Mouse (Mus musculus): Measurements from ENCODE around the gene Itpkb. TPM values are rescaled to one million over a fixed set of nuclear protein-coding genes. Genes with fewer than 3 reads are reported as not detected.

The Itpkb gene
- polyA plus RNA-seq, 1 experiment from 2014 or later: 63.0 TPM

- Histone ChIP-seq H3K27ac (peak overlapping the region; percentile 49; the same call in 1 of the 2 replicates), H3K36me3 (ENCODE audit: inconsistent target) (peaks cover 13% of the 10 kb centered on the region; the same call in 1 of the 2 replicates), H3K4me3 (ENCODE audit: inconsistent target) (no peak overlapping the region), H3K79me2 (ENCODE audit: inconsistent target) (peaks cover 33% of the 10 kb centered on the region)
- WGBS (ENCODE audit: missing documents): 53% methylated on average over 12 of the region's 12 CpGs
These were observed 1.3 kb upstream of the Itpkb start for GRCm38 (mm10) chr1:180328794-180329665.

GRCm38 (mm10) chr1:180329706-180330105 is 579 bp upstream of the Itpkb start:
- H3K79me2 ChIP-seq (ENCODE audit: inconsistent target): peaks cover 40% of the 10 kb centered on the region
- peak overlapping the region; percentile 49 for H3K27ac ChIP-seq
- no peak overlapping the region for H3K4me3 ChIP-seq (ENCODE audit: inconsistent target)
- 19% methylated on average over 6 of the region's 6 CpGs for WGBS (ENCODE audit: missing documents)
- peaks cover 13% of the 10 kb centered on the region; the same call in 1 of the 2 replicates for H3K36me3 ChIP-seq (ENCODE audit: inconsistent target)

DNA sequence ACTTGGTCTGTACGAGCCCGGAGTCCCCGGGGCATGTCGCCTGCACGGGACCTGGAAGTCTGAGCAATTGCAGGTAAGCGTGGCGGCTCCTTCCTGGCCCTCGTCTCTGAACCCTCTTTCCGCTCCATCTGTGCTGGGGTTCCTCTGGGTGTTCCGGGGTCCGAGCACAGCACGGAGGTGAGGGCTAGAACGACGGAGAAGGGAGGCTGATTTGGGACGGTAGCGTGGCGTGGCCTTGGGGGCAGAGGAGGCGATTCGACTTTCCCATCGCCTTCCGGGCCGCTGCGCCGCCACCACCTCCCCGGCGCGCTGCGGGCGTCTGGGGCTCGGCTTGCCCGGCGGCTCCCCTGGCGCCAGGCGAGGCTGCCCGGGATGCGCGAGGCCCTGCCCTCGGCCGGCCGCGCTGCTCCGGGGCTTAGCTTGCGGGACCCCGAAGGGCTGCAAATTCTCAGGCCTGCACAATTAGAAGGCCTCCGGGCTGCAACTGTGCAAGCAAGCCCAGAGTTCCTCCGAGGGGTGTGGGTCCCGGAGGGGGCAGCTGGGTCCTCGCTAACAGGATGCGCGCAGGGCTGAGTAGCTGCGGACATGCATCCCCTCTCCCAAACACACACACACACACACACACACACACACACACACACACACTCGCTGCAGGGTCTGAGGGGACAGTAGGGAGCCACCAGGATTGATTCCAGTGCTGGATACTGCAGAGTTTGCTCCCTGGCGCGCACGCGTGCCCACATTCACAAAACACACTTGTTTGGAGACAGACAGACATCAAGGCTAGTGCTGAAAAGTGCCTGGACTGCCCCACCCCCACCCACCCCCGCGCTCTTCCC is 641 bp downstream of the Itpkb start:
- Histone ChIP-seq H3K36me3 (ENCODE audit: inconsistent target) (peaks cover 13% of the 10 kb centered on the region; the same call in 1 of the 2 replicates), H3K27ac (peak overlapping the region; percentile 92), H3K79me2 (ENCODE audit: inconsistent target) (peaks cover 52% of the 10 kb centered on the region), H3K4me3 (ENCODE audit: inconsistent target) (peak overlapping the region; percentile 85)
- under 1% methylated on average over 55 of the region's 58 CpGs for WGBS (ENCODE audit: missing documents)

GRCm38 (mm10) chr1:180331546-180332075 is 1.3 kb downstream of the Itpkb start:
- WGBS (ENCODE audit: missing documents): 3% methylated on average over 21 of the region's 21 CpGs
- peaks cover 19% of the 10 kb centered on the region; the same call in 1 of the 2 replicates for H3K36me3 ChIP-seq (ENCODE audit: inconsistent target)
- peaks cover 59% of the 10 kb centered on the region for H3K79me2 ChIP-seq (ENCODE audit: inconsistent target)
- H3K27ac ChIP-seq: peak overlapping the region; percentile 47
- peak overlapping the region; percentile 85 for H3K4me3 ChIP-seq (ENCODE audit: inconsistent target)

GRCm38 (mm10) chr1:180332076-180332927 is 2.0 kb downstream of the Itpkb start:
- peak overlapping the region; percentile 85 for H3K4me3 ChIP-seq (ENCODE audit: inconsistent target)
- peaks cover 19% of the 10 kb centered on the region; the same call in 1 of the 2 replicates for H3K36me3 ChIP-seq (ENCODE audit: inconsistent target)
- whole genome bisulfite sequencing (ENCODE audit: missing documents): 30% methylated on average over 71 of the region's 72 CpGs
- no peak overlapping the region for H3K27ac ChIP-seq
- peaks cover 66% of the 10 kb centered on the region for H3K79me2 ChIP-seq (ENCODE audit: inconsistent target)

DNA sequence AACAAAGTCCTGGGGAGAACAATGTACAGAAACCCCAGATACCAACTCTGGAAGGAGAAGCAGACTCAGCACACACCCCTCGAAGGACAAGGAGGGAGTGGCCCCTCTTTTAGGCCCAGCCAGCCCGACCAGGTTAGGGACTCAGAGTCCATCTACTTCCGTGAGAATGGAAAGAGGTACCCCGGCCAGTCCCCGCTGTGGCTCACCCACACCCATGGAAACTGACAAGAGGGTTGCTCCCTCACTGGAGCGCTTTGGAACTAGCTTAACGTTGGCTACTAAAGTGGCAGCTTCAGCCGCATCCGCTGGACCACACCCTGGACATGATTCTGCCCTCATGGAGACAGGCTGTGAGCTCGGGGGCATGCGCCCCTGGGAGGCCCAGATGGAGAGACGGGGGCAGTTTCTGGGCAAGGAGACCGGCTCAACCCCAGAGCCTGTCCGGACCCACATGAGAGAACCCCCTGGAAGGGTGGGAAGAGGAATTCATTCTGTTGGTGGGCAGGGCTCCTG is 2.7 kb downstream of the Itpkb start:
- 87% methylated on average over 14 of the region's 14 CpGs for WGBS (ENCODE audit: missing documents)
- Histone ChIP-seq H3K27ac (no peak overlapping the region), H3K79me2 (ENCODE audit: inconsistent target) (peaks cover 73% of the 10 kb centered on the region), H3K4me3 (ENCODE audit: inconsistent target) (no peak overlapping the region), H3K36me3 (ENCODE audit: inconsistent target) (peaks cover 21% of the 10 kb centered on the region; the same call in 1 of the 2 replicates)

- Histone ChIP-seq H3K4me3 (ENCODE audit: inconsistent target) (no peak overlapping the region), H3K27ac (no peak overlapping the region), H3K79me2 (ENCODE audit: inconsistent target) (peaks cover 79% of the 10 kb centered on the region), H3K36me3 (ENCODE audit: inconsistent target) (peaks cover 27% of the 10 kb centered on the region; the same call in 1 of the 2 replicates)
- 90% methylated on average over 6 of the region's 6 CpGs for WGBS (ENCODE audit: missing documents)
These were observed 3.3 kb downstream of the Itpkb start for GRCm38 (mm10) chr1:180333588-180333987.

GRCm38 (mm10) chr1:180334541-180334940 is 4.3 kb downstream of the Itpkb start:
- Histone ChIP-seq H3K27ac (no peak overlapping the region), H3K36me3 (ENCODE audit: inconsistent target) (peaks cover 29% of the 10 kb centered on the region; the same call in 1 of the 2 replicates), H3K4me3 (ENCODE audit: inconsistent target) (no peak overlapping the region), H3K79me2 (ENCODE audit: inconsistent target) (peaks cover 88% of the 10 kb centered on the region)
- WGBS (ENCODE audit: missing documents): 92% methylated on average over 6 of the region's 6 CpGs

DNA sequence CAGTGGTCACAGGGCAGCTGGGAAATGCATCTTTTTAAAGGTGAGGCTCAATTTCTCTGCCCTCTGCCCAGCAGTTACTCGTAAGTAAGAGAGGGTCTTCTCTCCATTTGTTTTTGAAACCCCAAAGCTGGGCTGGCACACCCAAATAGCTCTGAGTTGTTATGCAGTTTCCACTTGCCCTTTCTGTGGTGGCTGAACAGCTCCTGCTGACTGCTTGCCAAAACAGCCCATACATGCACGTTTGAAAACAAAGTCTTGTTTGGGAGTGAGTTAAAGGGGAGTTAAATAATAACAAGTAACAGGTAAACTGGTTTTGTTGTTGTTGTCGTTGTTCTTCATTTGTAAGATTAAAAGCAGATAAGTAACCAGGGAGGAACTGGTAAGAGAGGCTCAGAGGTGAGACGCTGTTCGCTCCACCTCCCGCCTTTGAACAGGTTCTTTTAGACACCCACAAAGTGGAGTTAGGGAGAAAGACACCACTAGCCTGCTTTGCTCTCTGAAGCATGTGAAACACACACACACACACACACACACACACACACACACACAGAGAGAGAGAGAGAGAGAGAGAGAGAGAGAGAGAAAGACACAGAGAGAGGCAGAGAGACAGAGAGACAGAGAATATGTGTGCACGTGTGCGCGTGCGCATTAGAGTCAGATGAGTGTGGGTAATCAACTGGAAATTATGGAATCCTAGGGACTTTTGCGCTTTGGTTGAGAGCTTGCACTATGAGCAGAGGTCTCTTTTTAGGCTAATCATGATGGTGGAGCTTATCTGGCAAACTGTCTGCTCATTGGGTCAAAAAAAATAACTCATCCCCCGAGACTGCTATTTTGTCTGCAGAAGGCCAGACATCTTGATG is 5.5 kb downstream of the Itpkb start:
- Histone ChIP-seq H3K79me2 (ENCODE audit: inconsistent target) (peaks cover 97% of the 10 kb centered on the region), H3K36me3 (ENCODE audit: inconsistent target) (peaks cover 29% of the 10 kb centered on the region; the same call in 1 of the 2 replicates), H3K27ac (no peak overlapping the region), H3K4me3 (ENCODE audit: inconsistent target) (no peak overlapping the region)
- 75% methylated on average over 12 of the region's 12 CpGs for WGBS (ENCODE audit: missing documents)

DNA sequence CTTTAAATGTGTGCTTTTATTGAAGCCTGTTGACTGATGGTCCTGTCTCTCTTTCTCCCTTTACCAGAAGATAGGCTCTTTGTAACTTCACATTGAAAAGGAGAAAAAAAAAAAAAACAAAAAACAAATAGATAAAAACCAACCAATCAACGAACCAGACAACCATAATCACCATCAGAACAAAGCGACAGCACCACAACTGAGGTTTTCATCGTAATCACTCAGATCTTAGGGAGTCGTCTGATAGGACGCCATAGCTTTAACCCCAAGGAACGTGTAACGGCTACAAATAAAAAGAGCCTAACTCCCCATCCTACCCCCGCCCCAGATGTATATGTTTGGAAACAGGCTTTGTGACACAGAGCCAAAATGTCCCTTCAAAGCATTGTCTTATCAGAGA is 8.1 kb downstream of the Itpkb start:
- Histone ChIP-seq H3K79me2 (ENCODE audit: inconsistent target) (peaks cover 97% of the 10 kb centered on the region), H3K36me3 (ENCODE audit: inconsistent target) (peaks cover 21% of the 10 kb centered on the region; the same call in 1 of the 2 replicates), H3K4me3 (ENCODE audit: inconsistent target) (no peak overlapping the region), H3K27ac (no peak overlapping the region)
- WGBS (ENCODE audit: missing documents): 97% methylated on average over 8 of the region's 8 CpGs

GRCm38 (mm10) chr1:180339143-180339542 is 8.9 kb downstream of the Itpkb start:
- WGBS (ENCODE audit: missing documents): 92% methylated on average over 5 of the region's 5 CpGs
- no peak overlapping the region for H3K27ac ChIP-seq
- H3K36me3 ChIP-seq (ENCODE audit: inconsistent target): peaks cover 16% of the 10 kb centered on the region; the same call in 1 of the 2 replicates
- peaks cover 97% of the 10 kb centered on the region for H3K79me2 ChIP-seq (ENCODE audit: inconsistent target)
- no peak overlapping the region for H3K4me3 ChIP-seq (ENCODE audit: inconsistent target)

DNA sequence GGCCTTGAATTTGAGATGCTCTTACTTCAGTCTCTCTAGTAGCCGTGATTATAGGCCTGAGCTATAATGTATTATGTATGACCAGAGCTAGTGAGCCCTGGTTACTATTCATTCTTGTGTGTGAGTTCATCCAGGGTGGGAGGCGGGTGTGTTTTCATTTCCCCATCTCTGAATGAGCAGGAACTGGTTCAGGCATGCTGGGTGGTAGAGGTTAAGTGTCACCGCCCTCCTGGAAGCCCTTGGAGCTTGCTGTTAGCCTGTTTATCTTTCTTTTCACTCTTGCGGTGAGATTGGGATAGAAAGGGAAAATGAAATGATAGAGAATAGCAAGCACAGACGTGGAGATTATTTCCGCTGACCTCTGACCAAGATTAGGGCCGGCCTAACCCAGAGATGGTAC is 12.7 kb downstream of the Itpkb start:
- Histone ChIP-seq H3K4me3 (ENCODE audit: inconsistent target) (no peak overlapping the region), H3K36me3 (ENCODE audit: inconsistent target) (peaks cover 17% of the 10 kb centered on the region; the same call in 1 of the 2 replicates), H3K27ac (no peak overlapping the region), H3K79me2 (ENCODE audit: inconsistent target) (peaks cover 97% of the 10 kb centered on the region)
- 57% methylated on average over 6 of the region's 7 CpGs for WGBS (ENCODE audit: missing documents)
